Mouse (Mus musculus): ENCODE measurements around the gene Gm9508.

DNA sequence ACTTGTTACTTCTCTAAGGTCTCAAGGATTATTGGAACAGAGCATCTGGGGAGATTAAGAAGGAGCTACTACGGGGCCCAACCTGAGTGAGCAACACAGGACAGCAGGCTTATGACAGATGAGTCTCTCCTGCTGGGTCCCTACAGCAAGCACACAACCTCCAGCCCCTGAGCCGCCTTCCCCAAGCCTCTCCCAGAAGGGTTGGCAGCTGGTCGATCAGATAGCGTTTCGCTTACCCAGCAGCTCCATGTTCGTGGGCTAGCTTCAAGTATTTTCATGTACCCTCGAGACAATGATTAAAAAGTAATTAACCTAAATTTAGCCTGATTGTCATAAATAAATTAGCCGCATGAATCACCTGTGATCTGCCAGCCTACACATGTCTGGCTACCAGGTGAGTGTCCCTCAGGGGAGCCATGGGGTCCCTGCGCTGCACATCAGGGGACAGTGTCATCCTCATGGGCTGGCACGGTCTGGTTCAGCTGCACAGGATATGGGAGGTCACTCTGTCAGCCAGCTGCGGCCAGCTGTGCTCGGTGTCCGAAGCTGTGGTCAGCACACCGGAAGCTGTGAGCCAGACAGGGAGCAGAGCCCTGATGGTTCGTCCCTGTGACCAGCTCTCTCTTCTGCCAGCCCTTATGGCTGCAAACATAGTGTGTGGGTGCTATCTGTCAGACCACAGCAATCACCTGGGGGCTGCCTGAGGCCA, 38.6 kb downstream of the Gm9508 start:
- TF ChIP-seq POLR2A (IDR thresholded peaks at IDR 0.05; ENCODE audit: insufficient read length, low read depth), result no peak
- TF ChIP-seq E2F4 (IDR thresholded peaks at IDR 0.05; ENCODE audit: insufficient read depth), result no peak
- no peak for TF ChIP-seq USF1 (IDR thresholded peaks at IDR 0.05; ENCODE audit: low read depth)
- TF ChIP-seq CEBPB (IDR thresholded peaks at IDR 0.05; ENCODE audit: insufficient read depth, poor library complexity, severe bottlenecking), result no peak
- TF ChIP-seq MYOG (IDR thresholded peaks at IDR 0.05; ENCODE audit: control insufficient read depth in 1 of 3, insufficient read depth in 1 of 3, insufficient read length in 2 of 3, low read depth in 2 of 3), result no peak
- TF ChIP-seq MAX (IDR thresholded peaks at IDR 0.05; ENCODE audit: low read depth), result no peak
- TF ChIP-seq TCF3 (IDR thresholded peaks at IDR 0.05; ENCODE audit: insufficient read length, low read depth), result no peak
- TF ChIP-seq REST (IDR thresholded peaks at IDR 0.05; ENCODE audit: insufficient read depth, insufficient read length), result no peak
- peak in 1 of 3 experiments; percentile 19 for TF ChIP-seq MYOD1 (IDR thresholded peaks at IDR 0.05; ENCODE audit: control insufficient read depth in 1 of 3, insufficient read length in 2 of 3, low read depth in 2 of 3)
- TF ChIP-seq POLR2AphosphoS2 (IDR thresholded peaks at IDR 0.05; ENCODE audit: insufficient read length, low read depth), result no peak
